Comparison of ENCODE assay signal across 30 mouse cellular contexts in the genomic region with DNA sequence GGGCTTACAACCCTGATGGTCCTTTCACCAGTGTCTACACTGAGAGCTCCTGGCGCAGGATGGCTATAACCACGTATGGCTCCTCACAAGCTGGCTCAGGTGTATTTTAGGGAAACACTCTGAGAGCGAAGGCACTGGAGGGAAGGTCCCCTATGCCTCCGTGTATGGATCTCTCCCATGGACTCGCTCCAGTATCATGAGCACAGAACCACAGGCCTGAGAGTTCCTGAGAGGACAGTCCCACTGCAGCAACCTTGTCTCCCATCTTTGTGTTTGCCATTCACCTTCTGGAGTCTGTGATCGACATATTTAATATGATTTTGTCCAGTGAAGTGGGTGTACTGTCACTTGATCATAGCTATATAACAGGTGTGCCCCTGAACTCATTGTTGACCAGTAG. TPM values are rescaled to one million over a fixed set of nuclear protein-coding genes. Genes with fewer than 3 reads are reported as not detected.
A peak's percentile ranks its signal among the peaks of the same experiment; 100 is the strongest.
DNase-seq lines count a peak whose midpoint lies in the region; ATAC-seq lines count a peak whose summit lies in the region.
"Had no signal": no experiment of that assay in that cellular context is flagged by ENCODE, and none has a peak within 500 bp of the region (broad histone marks: within the 10 kb centered on the region; RNA-seq: fewer than 3 reads in every experiment).

No protein-coding gene starts in this region.

- no peak overlapping the region for H3K4me2 ChIP-seq in hindbrain, embryonic 13.5 days
- no peak overlapping the region for H3K4me2 ChIP-seq in neural tube, embryonic 13.5 days
- H3K4me2 ChIP-seq in neural tube, embryonic 15.5 days = no peak overlapping the region
- H3K4me2 ChIP-seq in kidney, embryonic 14.5 days (replicated peaks; ENCODE audit: low read depth, low read length) = no peak overlapping the region
- H3K4me2 ChIP-seq: heart, embryonic 13.5 days; hindbrain, embryonic 12.5 days; limb, embryonic 13.5 days; liver, embryonic 11.5 days; lung, embryonic 15.5 days; midbrain, embryonic 15.5 days; neural tube, embryonic 12.5 days; stomach, embryonic 15.5 days had no signal

- peaks cover 65% of the 10 kb centered on the region for H3K36me3 ChIP-seq in hindbrain, embryonic 13.5 days
- H3K36me3 ChIP-seq in hindbrain, embryonic 10.5 days = no peaks in the 10 kb centered on the region
- H3K36me3 ChIP-seq in neural tube, embryonic 13.5 days = peaks cover 84% of the 10 kb centered on the region
- H3K36me3 ChIP-seq in neural tube, embryonic 15.5 days = peaks cover 37% of the 10 kb centered on the region
- peaks cover 62% of the 10 kb centered on the region for H3K36me3 ChIP-seq in kidney, embryonic 14.5 days (ENCODE audit: control insufficient read depth, insufficient read depth, low read length)
- H3K36me3 ChIP-seq: midbrain, embryonic 10.5 days had no signal

- no peak for ATAC-seq in hindbrain, embryonic 13.5 days (ENCODE audit: low FRiP score)
- ATAC-seq in neural tube, embryonic 13.5 days (ENCODE audit: low read depth) = no peak
- ATAC-seq in neural tube, embryonic 15.5 days (ENCODE audit: low FRiP score) = no peak
- ATAC-seq in kidney, embryonic 14.5 days (ENCODE audit: low FRiP score, low TSS enrichment) = no peak
- ATAC-seq: forebrain, embryonic 14.5 days; midbrain, embryonic 15.5 days had no signal

- no peak overlapping the region for H3K9ac ChIP-seq in hindbrain, embryonic 13.5 days
- no peak overlapping the region for H3K9ac ChIP-seq in neural tube, embryonic 13.5 days
- no peak overlapping the region for H3K9ac ChIP-seq in neural tube, embryonic 15.5 days (replicated peaks)
- H3K9ac ChIP-seq in kidney, embryonic 14.5 days (ENCODE audit: low read depth, low read length) = no peak overlapping the region
- H3K9ac ChIP-seq: heart, embryonic 13.5 days; hindbrain, embryonic 12.5 days; limb, embryonic 13.5 days; lung, embryonic 15.5 days; midbrain, embryonic 15.5 days; neural tube, embryonic 12.5 days; stomach, embryonic 15.5 days had no signal

- H3K27me3 ChIP-seq in hindbrain, embryonic 13.5 days = peaks cover 5% of the 10 kb centered on the region; the same call in 1 of the 2 replicates
- peaks cover 95% of the 10 kb centered on the region for H3K27me3 ChIP-seq in hindbrain, embryonic 10.5 days (ENCODE audit: insufficient read depth, poor library complexity, severe bottlenecking)
- H3K27me3 ChIP-seq in neural tube, embryonic 13.5 days = no peaks in the 10 kb centered on the region
- H3K27me3 ChIP-seq in neural tube, embryonic 15.5 days (replicated peaks) = no peaks in the 10 kb centered on the region
- H3K27me3 ChIP-seq in kidney, embryonic 14.5 days (ENCODE audit: control insufficient read depth, insufficient read depth, low read length) = no peaks in the 10 kb centered on the region
- H3K27me3 ChIP-seq: limb, embryonic 13.5 days; lung, embryonic 15.5 days; midbrain, embryonic 15.5 days; neural tube, embryonic 12.5 days; stomach, embryonic 15.5 days had no signal

- no peaks in the 10 kb centered on the region for H3K9me3 ChIP-seq in hindbrain, embryonic 13.5 days
- no peaks in the 10 kb centered on the region for H3K9me3 ChIP-seq in hindbrain, embryonic 10.5 days
- H3K9me3 ChIP-seq in neural tube, embryonic 13.5 days = no peaks in the 10 kb centered on the region
- no peaks in the 10 kb centered on the region for H3K9me3 ChIP-seq in neural tube, embryonic 15.5 days (replicated peaks)
- H3K9me3 ChIP-seq in kidney, embryonic 14.5 days (ENCODE audit: control insufficient read depth, low read length) = no peaks in the 10 kb centered on the region
- H3K9me3 ChIP-seq: G1E; heart, embryonic 13.5 days; hindbrain, embryonic 12.5 days; limb, embryonic 13.5 days; lung, embryonic 15.5 days; midbrain, embryonic 10.5 days; midbrain, embryonic 15.5 days; neural tube, embryonic 12.5 days; stomach, embryonic 15.5 days had no signal

- peak overlapping the region; percentile 81; the same call in 1 of the 2 replicates for H3K27ac ChIP-seq in hindbrain, embryonic 13.5 days
- no peak overlapping the region for H3K27ac ChIP-seq in hindbrain, embryonic 10.5 days
- peak overlapping the region; percentile 85 for H3K27ac ChIP-seq in neural tube, embryonic 13.5 days (replicated peaks)
- H3K27ac ChIP-seq in neural tube, embryonic 15.5 days (replicated peaks) = peak overlapping the region; percentile 82; the same call in 1 of the 2 replicates
- no peak overlapping the region for H3K27ac ChIP-seq in kidney, embryonic 14.5 days (ENCODE audit: low read depth, low read length)
- H3K27ac ChIP-seq: heart, embryonic 13.5 days; hindbrain, embryonic 12.5 days; kidney, postnatal 0 days; limb, embryonic 13.5 days; lung, embryonic 15.5 days; midbrain, embryonic 10.5 days; midbrain, embryonic 15.5 days; neural tube, embryonic 12.5 days; stomach, embryonic 15.5 days had no signal

- DNase-seq in adrenal gland, postnatal 36 days = peak; percentile 0 to 1
- DNase-seq in adrenal gland, postnatal 10 days = no peak
- no peak for DNase-seq in hindbrain, embryonic 10.5 days (ENCODE audit: low spot score)
- DNase-seq in neural tube, embryonic 10.5 days (ENCODE audit: extremely low spot score, low spot score) = no peak
- DNase-seq: adrenal gland, adult 8-10 months; cerebellum, adult 8-10 months; cerebellum, postnatal 36 days; heart, postnatal 10 days; kidney, adult 2 months; kidney, postnatal 4 days; layer of hippocampus, adult 9-11 months; right cerebral cortex, adult 18-20 months; thymus, postnatal 14 days had no signal

- 87% methylated on average over 6 of the region's 6 CpGs for WGBS in hindbrain, embryonic 13.5 days
- 93% methylated on average over 6 of the region's 6 CpGs for WGBS in hindbrain, embryonic 10.5 days
- WGBS in neural tube, embryonic 13.5 days = 91% methylated on average over 6 of the region's 6 CpGs
- 85% methylated on average over 6 of the region's 6 CpGs for WGBS in neural tube, embryonic 15.5 days
- WGBS in kidney, embryonic 14.5 days = 89% methylated on average over 6 of the region's 6 CpGs

- no peak overlapping the region for H3K4me3 ChIP-seq in hindbrain, embryonic 13.5 days
- no peak overlapping the region for H3K4me3 ChIP-seq in hindbrain, embryonic 10.5 days
- H3K4me3 ChIP-seq in neural tube, embryonic 13.5 days = no peak overlapping the region
- H3K4me3 ChIP-seq in neural tube, embryonic 15.5 days (replicated peaks) = no peak overlapping the region
- no peak overlapping the region for H3K4me3 ChIP-seq in kidney, embryonic 14.5 days (ENCODE audit: low read length)
- H3K4me3 ChIP-seq: heart, embryonic 13.5 days; hindbrain, embryonic 12.5 days; limb, embryonic 13.5 days; lung, embryonic 15.5 days; midbrain, embryonic 10.5 days; midbrain, embryonic 15.5 days; neural tube, embryonic 12.5 days; stomach, embryonic 15.5 days had no signal

- H3K4me1 ChIP-seq in hindbrain, embryonic 13.5 days (replicated peaks) = peaks cover 58% of the 10 kb centered on the region
- H3K4me1 ChIP-seq in hindbrain, embryonic 10.5 days (replicated peaks) = peaks cover 15% of the 10 kb centered on the region
- peaks cover 65% of the 10 kb centered on the region for H3K4me1 ChIP-seq in neural tube, embryonic 13.5 days (replicated peaks)
- H3K4me1 ChIP-seq in neural tube, embryonic 15.5 days = peaks cover 80% of the 10 kb centered on the region
- H3K4me1 ChIP-seq in kidney, embryonic 14.5 days (ENCODE audit: control insufficient read depth, insufficient read depth, low read length) = no peaks in the 10 kb centered on the region

RNA-seq across cellular contexts. Expression of gene Ppara, which starts 45.3 kb away (rescaled TPM):
- total RNA-seq in adrenal gland, postnatal 36 days (2021) = 10 to 100 TPM; 23.9 to 38.5 TPM
- total RNA-seq in adrenal gland, postnatal 10 days (2021) = 100 to 1,000 TPM in 1 of 2 experiments, 10 to 100 TPM in 1; 95.3 to 120 TPM
- 1.2 and 1.7 TPM in 2 replicates for polyA plus RNA-seq in hindbrain, embryonic 13.5 days (2015; fragmentation: Nextera tagmentation; extraction: Ambion mirVana)
- polyA plus RNA-seq in hindbrain, embryonic 10.5 days (2016; fragmentation: Nextera tagmentation; extraction: Ambion mirVana) = 0.24 and 0.62 TPM in 2 replicates
- polyA plus RNA-seq in neural tube, embryonic 13.5 days (2015; fragmentation: Nextera tagmentation; extraction: Ambion mirVana) = 1.0 and 2.0 TPM in 2 replicates
- polyA plus RNA-seq in neural tube, embryonic 15.5 days (2015; fragmentation: Nextera tagmentation; extraction: Ambion mirVana) = 1.5 and 2.0 TPM in 2 replicates
- polyA plus RNA-seq in kidney, embryonic 14.5 days (2014; fragmentation: Nextera tagmentation; extraction: Ambion mirVana) = 1.7 and 2.3 TPM in 2 replicates
- total RNA-seq: megakaryocyte progenitor cell, adult 5-6 weeks had no signal
- polyA plus RNA-seq: G1E had no signal

Comparison
In these comparisons a context has a peak if more than half of its experiments do, and no peak if none do; other contexts are left out.
1. DNase-seq: peak in adrenal gland, postnatal 36 days (2 of 2); none in adrenal gland, postnatal 10 days (single experiment), hindbrain, embryonic 10.5 days (single experiment) and neural tube, embryonic 10.5 days (single experiment).
2. H3K27ac ChIP-seq: peak in hindbrain, embryonic 13.5 days (single experiment), neural tube, embryonic 13.5 days (single experiment) and neural tube, embryonic 15.5 days (single experiment); none in hindbrain, embryonic 10.5 days (single experiment) and kidney, embryonic 14.5 days (single experiment).